Mouse (Mus musculus) MEL (cell line): Measurements from ENCODE around the gene Ppp1r3g.

ENCODE experiments used
- EP300 ChIP-seq, 2 experiments: IDR thresholded peaks; 2 replicates each; pipeline ENCODE4 v1.6.1; 2011; ENCODE audit warnings: improper control_type of control experiment in 2 of 2, low read length in 2 of 2, low read depth in 1 of 2, mild to moderate bottlenecking in 1 of 2
- GABPA ChIP-seq: IDR thresholded peaks from 2 replicates; pipeline ENCODE4 v1.6.1; 2012; ENCODE audit warnings: low read depth, mild to moderate bottlenecking, inconsistent platforms, low read length, improper control_type of control experiment, moderate library complexity
- NRF1 ChIP-seq: IDR thresholded peaks from 2 replicates; pipeline ENCODE4 v1.6.1; 2014; ENCODE audit warnings: low read depth, mild to moderate bottlenecking, inconsistent platforms, low read length, improper control_type of control experiment, moderate library complexity; ENCODE audit not compliant: poor library complexity, insufficient read depth, severe bottlenecking
- POLR2A ChIP-seq, 2 experiments: IDR thresholded peaks; 2 replicates each; pipeline ENCODE4 v1.6.1; 2011 to 2012; ENCODE audit warnings: low read length in 2 of 2, mild to moderate bottlenecking in 2 of 2, control low read depth in 1 of 2, improper control_type of control experiment in 1 of 2, low read depth in 1 of 2, moderate library complexity in 1 of 2; ENCODE audit not compliant: control insufficient read depth in 1 of 2, insufficient read depth in 1 of 2, poor library complexity in 1 of 2
- RAD21 ChIP-seq: IDR thresholded peaks from 2 replicates; pipeline ENCODE4 v1.6.1; 2011; ENCODE audit warnings: mild to moderate bottlenecking, low read depth, low read length, improper control_type of control experiment
- TAL1 ChIP-seq: IDR thresholded peaks from 2 replicates; pipeline ENCODE4 v1.6.1; 2012; ENCODE audit warnings: mild to moderate bottlenecking, inconsistent platforms, low read length, moderate library complexity, mixed read lengths
- UBTF ChIP-seq: IDR thresholded peaks from 2 replicates; pipeline ENCODE4 v1.6.1; 2012; ENCODE audit warnings: low read depth, mild to moderate bottlenecking, inconsistent platforms, low read length, improper control_type of control experiment, moderate library complexity, borderline replicate concordance; ENCODE audit not compliant: insufficient read depth

- no peak for TF ChIP-seq TAL1
- no peak for TF ChIP-seq NRF1
- TF ChIP-seq EP300 (IDR thresholded peaks at IDR 0.05; ENCODE audit: low read depth in 1 of 2, low read length in 2 of 2) = no peak
- no peak for TF ChIP-seq POLR2A (IDR thresholded peaks at IDR 0.05; ENCODE audit: control insufficient read depth in 1 of 2, insufficient read depth in 1 of 2, low read depth in 1 of 2, low read length in 2 of 2, poor library complexity in 1 of 2)
- no peak for TF ChIP-seq UBTF
- TF ChIP-seq GABPA = no peak
- TF ChIP-seq RAD21 = no peak
These were observed 8.7 kb upstream of the Ppp1r3g start for GRCm38 (mm10) chr13:35949814-35950455.
